Mouse (Mus musculus) lung, postnatal 36 days (tissue): Measurements from ENCODE around the gene Clec9a.

ENCODE experiments used
- DNase-seq: peaks from one replicate; pipeline ENCODE4 v3.0.0; 2022; ENCODE audit warnings: mixed read lengths

The Clec9a gene

GRCm38 (mm10) chr6:129408562-129408961, at the start of gene Clec9a:
Clec9a (plus strand) TSS chr6:129408862.
- DNase-seq = no peak

- no peak for DNase-seq
Measured at GRCm38 (mm10) chr6:129359515-129359914, 49.1 kb upstream of the Clec9a start.

- DNase-seq = no peak
Measured at GRCm38 (mm10) chr6:129363942-129364341, 44.7 kb upstream of the Clec9a start.

- DNase-seq = no peak
Measured at GRCm38 (mm10) chr6:129365959-129366359, 42.7 kb upstream of the Clec9a start.

- no peak for DNase-seq
Measured at GRCm38 (mm10) chr6:129369374-129370132, 39.1 kb upstream of the Clec9a start.

GRCm38 (mm10) chr6:129374937-129375471, 33.7 kb upstream of the Clec9a start:
- no peak for DNase-seq

GRCm38 (mm10) chr6:129380454-129380853, 28.2 kb upstream of the Clec9a start:
- DNase-seq = no peak

- DNase-seq = no peak
Measured at GRCm38 (mm10) chr6:129381736-129382135, 26.9 kb upstream of the Clec9a start.

- no peak for DNase-seq
Measured at GRCm38 (mm10) chr6:129383466-129383865, 25.2 kb upstream of the Clec9a start.

GRCm38 (mm10) chr6:129385000-129385399, 23.7 kb upstream of the Clec9a start:
- DNase-seq = no peak

GRCm38 (mm10) chr6:129385774-129386173, 22.9 kb upstream of the Clec9a start, which contains the start of gene Clec12b:
Clec12b (minus strand) TSS chr6:129385874.
- no peak for DNase-seq

GRCm38 (mm10) chr6:129393087-129393720, 15.5 kb upstream of the Clec9a start:
- no peak for DNase-seq

GRCm38 (mm10) chr6:129393732-129394131, 14.9 kb upstream of the Clec9a start:
- no peak for DNase-seq

- DNase-seq = no peak
Measured at GRCm38 (mm10) chr6:129396997-129397396, 11.7 kb upstream of the Clec9a start, which contains the start of gene Clec1b. Clec1b (plus strand) TSS chr6:129397297.

- peak; percentile 70 for DNase-seq
Measured at GRCm38 (mm10) chr6:129399945-129400344, 8.7 kb upstream of the Clec9a start.

- DNase-seq = no peak
Measured at GRCm38 (mm10) chr6:129402404-129402803, 6.3 kb upstream of the Clec9a start.

GRCm38 (mm10) chr6:129403391-129403790, 5.3 kb upstream of the Clec9a start:
- DNase-seq = peak; percentile 14

GRCm38 (mm10) chr6:129405999-129406398, 2.7 kb upstream of the Clec9a start:
- DNase-seq = no peak

GRCm38 (mm10) chr6:129407324-129407723, 1.3 kb upstream of the Clec9a start:
- DNase-seq = peak; percentile 24

- no peak for DNase-seq
Measured at GRCm38 (mm10) chr6:129414177-129414576, 5.5 kb downstream of the Clec9a start.

GRCm38 (mm10) chr6:129422311-129422710, 13.6 kb downstream of the Clec9a start:
- no peak for DNase-seq

GRCm38 (mm10) chr6:129423040-129423733, 14.5 kb downstream of the Clec9a start:
- DNase-seq = no peak

GRCm38 (mm10) chr6:129423734-129424072, 15.0 kb downstream of the Clec9a start:
- DNase-seq = peak; percentile 85
